15 mouse cellular contexts compared by ENCODE assay signal in genomic region chr5:49990737-49991323, GRCm38 (mm10).
DNase-seq lines count a peak whose midpoint lies in the region; ATAC-seq and TF ChIP-seq lines count a peak whose summit lies in the region.
"Had no signal": no experiment of that assay in that cellular context is flagged by ENCODE, and none has a peak within 500 bp of the region (broad histone marks: within the 10 kb centered on the region; RNA-seq: fewer than 3 reads in every experiment).

No protein-coding gene starts in this region.

- H3K9ac ChIP-seq in midbrain, embryonic 15.5 days = no peak overlapping the region
- H3K9ac ChIP-seq in midbrain, embryonic 16.5 days (ENCODE audit: low read depth, low read length) = no peak overlapping the region
- H3K9ac ChIP-seq in intestine, embryonic 16.5 days (ENCODE audit: low read depth, low read length) = no peak overlapping the region
- H3K9ac ChIP-seq in lung, embryonic 14.5 days = no peak overlapping the region
- H3K9ac ChIP-seq in stomach, embryonic 15.5 days = no peak overlapping the region
- H3K9ac ChIP-seq: hindbrain, embryonic 15.5 days; kidney, embryonic 15.5 days; liver, embryonic 13.5 days had no signal

- no peaks in the 10 kb centered on the region for H3K27me3 ChIP-seq in midbrain, embryonic 15.5 days (replicated peaks)
- no peaks in the 10 kb centered on the region for H3K27me3 ChIP-seq in midbrain, embryonic 16.5 days (ENCODE audit: control insufficient read depth, insufficient read depth, low read depth, low read length)
- no peaks in the 10 kb centered on the region for H3K27me3 ChIP-seq in intestine, embryonic 16.5 days (replicated peaks; ENCODE audit: control insufficient read depth, insufficient read depth, low read length)
- no peaks in the 10 kb centered on the region for H3K27me3 ChIP-seq in lung, embryonic 14.5 days (ENCODE audit: insufficient read depth, low read length)
- no peaks in the 10 kb centered on the region for H3K27me3 ChIP-seq in stomach, embryonic 15.5 days (replicated peaks)
- H3K27me3 ChIP-seq: hindbrain, embryonic 15.5 days; kidney, embryonic 15.5 days; liver, embryonic 13.5 days had no signal

- no peak overlapping the region for H3K4me3 ChIP-seq in midbrain, embryonic 15.5 days
- no peak overlapping the region for H3K4me3 ChIP-seq in midbrain, embryonic 16.5 days (ENCODE audit: low read depth, low read length)
- no peak overlapping the region for H3K4me3 ChIP-seq in intestine, embryonic 16.5 days (ENCODE audit: low read length)
- H3K4me3 ChIP-seq in lung, embryonic 14.5 days (ENCODE audit: low read depth, low read length) = no peak overlapping the region
- no peak overlapping the region for H3K4me3 ChIP-seq in stomach, embryonic 15.5 days (replicated peaks)
- H3K4me3 ChIP-seq: erythroblast, embryonic 14.5 days; hindbrain, embryonic 15.5 days; kidney, embryonic 15.5 days; liver, embryonic 13.5 days; myocyte had no signal

- peak; percentile 25 for DNase-seq in lung, embryonic 14.5 days
- no peak for DNase-seq in left cerebral cortex, adult 9 months (ENCODE audit: low spot score in 2 of 2)
- DNase-seq: adrenal gland, postnatal 25 days; layer of hippocampus, postnatal 36 days; liver, embryonic 13.5 days; right cerebral cortex, postnatal 4 days had no signal

- H3K4me1 ChIP-seq in midbrain, embryonic 15.5 days = peaks cover 10% of the 10 kb centered on the region
- peaks cover 10% of the 10 kb centered on the region for H3K4me1 ChIP-seq in midbrain, embryonic 16.5 days (ENCODE audit: control insufficient read depth, insufficient read depth, low read length)
- peaks cover 7% of the 10 kb centered on the region; the same call in 1 of the 2 replicates for H3K4me1 ChIP-seq in intestine, embryonic 16.5 days (ENCODE audit: control insufficient read depth, insufficient read depth, low read length)
- H3K4me1 ChIP-seq in lung, embryonic 14.5 days (ENCODE audit: insufficient read depth) = no peaks in the 10 kb centered on the region
- 0 out of 2 replicates have a peak, but pooled peaks cover 6% of the 10 kb centered on the region for H3K4me1 ChIP-seq in stomach, embryonic 15.5 days
- H3K4me1 ChIP-seq: kidney, embryonic 15.5 days; liver, embryonic 13.5 days had no signal

- no peak overlapping the region for H3K27ac ChIP-seq in midbrain, embryonic 15.5 days
- no peak overlapping the region for H3K27ac ChIP-seq in midbrain, embryonic 16.5 days (ENCODE audit: low read length)
- H3K27ac ChIP-seq in intestine, embryonic 16.5 days (ENCODE audit: low read length) = peak overlapping the region; percentile 42
- H3K27ac ChIP-seq in lung, embryonic 14.5 days (ENCODE audit: low read depth) = no peak overlapping the region
- H3K27ac ChIP-seq in stomach, embryonic 15.5 days = peak overlapping the region; percentile 52; the same call in 1 of the 2 replicates
- H3K27ac ChIP-seq: hindbrain, embryonic 15.5 days; kidney, embryonic 15.5 days; liver, embryonic 13.5 days had no signal

- H3K36me3 ChIP-seq in midbrain, embryonic 15.5 days (replicated peaks) = no peaks in the 10 kb centered on the region
- no peaks in the 10 kb centered on the region for H3K36me3 ChIP-seq in midbrain, embryonic 16.5 days (ENCODE audit: control insufficient read depth, insufficient read depth, low read length)
- H3K36me3 ChIP-seq in intestine, embryonic 16.5 days (ENCODE audit: control insufficient read depth, insufficient read depth, low read length) = no peaks in the 10 kb centered on the region
- H3K36me3 ChIP-seq in lung, embryonic 14.5 days (ENCODE audit: insufficient read depth) = peaks cover 31% of the 10 kb centered on the region; the same call in 1 of the 2 replicates
- H3K36me3 ChIP-seq in stomach, embryonic 15.5 days = peaks cover 9% of the 10 kb centered on the region; the same call in 1 of the 2 replicates
- H3K36me3 ChIP-seq: hindbrain, embryonic 15.5 days had no signal

- no peaks in the 10 kb centered on the region for H3K9me3 ChIP-seq in midbrain, embryonic 15.5 days
- no peaks in the 10 kb centered on the region for H3K9me3 ChIP-seq in midbrain, embryonic 16.5 days (replicated peaks; ENCODE audit: control insufficient read depth, low read length, poor library complexity, severe bottlenecking)
- no peaks in the 10 kb centered on the region for H3K9me3 ChIP-seq in intestine, embryonic 16.5 days (ENCODE audit: control insufficient read depth, low read length)
- no peaks in the 10 kb centered on the region for H3K9me3 ChIP-seq in lung, embryonic 14.5 days (ENCODE audit: low read depth, low read length)
- H3K9me3 ChIP-seq in stomach, embryonic 15.5 days = no peaks in the 10 kb centered on the region
- H3K9me3 ChIP-seq: hindbrain, embryonic 15.5 days; kidney, embryonic 15.5 days; liver, embryonic 13.5 days had no signal

- TF ChIP-seq CTCF in lung, embryonic 14.5 days (IDR thresholded peaks at IDR 0.05; ENCODE audit: low read depth) = no peak

- no peak overlapping the region for H3K4me2 ChIP-seq in midbrain, embryonic 15.5 days
- no peak overlapping the region for H3K4me2 ChIP-seq in midbrain, embryonic 16.5 days (ENCODE audit: low read length)
- 0 out of 2 replicates have a peak overlapping the region, but pooled peaks have one; percentile 11 for H3K4me2 ChIP-seq in intestine, embryonic 16.5 days (ENCODE audit: low read depth, low read length)
- no peak overlapping the region for H3K4me2 ChIP-seq in lung, embryonic 14.5 days
- H3K4me2 ChIP-seq in stomach, embryonic 15.5 days = no peak overlapping the region
- H3K4me2 ChIP-seq: hindbrain, embryonic 15.5 days; kidney, embryonic 15.5 days; liver, embryonic 13.5 days had no signal

- WGBS in midbrain, embryonic 15.5 days = 83% methylated on average over 8 of the region's 8 CpGs
- WGBS in midbrain, embryonic 16.5 days = 85% methylated on average over 8 of the region's 8 CpGs
- 67% methylated on average over 8 of the region's 8 CpGs for WGBS in intestine, embryonic 16.5 days
- 62% methylated on average over 8 of the region's 8 CpGs for WGBS in lung, embryonic 14.5 days
- WGBS in stomach, embryonic 15.5 days = 68% methylated on average over 8 of the region's 8 CpGs

- ATAC-seq in midbrain, embryonic 15.5 days (replicated peaks) = 0 out of 2 replicates have a peak, but pooled peaks have one; percentile 31
- ATAC-seq in midbrain, embryonic 16.5 days = no peak
- ATAC-seq in intestine, embryonic 16.5 days = peak; percentile 99
- peak; percentile 73 for ATAC-seq in lung, embryonic 14.5 days (ENCODE audit: insufficient read depth)
- peak; percentile 96 for ATAC-seq in stomach, embryonic 15.5 days (ENCODE audit: insufficient read depth, low FRiP score, low read depth)
- no peak for ATAC-seq in CD4-positive, CD25-positive, alpha-beta regulatory T cell, adult 4 months

Comparison
In these comparisons a context has a peak if more than half of its experiments do, and no peak if none do; other contexts are left out.
1. ATAC-seq: peak in midbrain, embryonic 15.5 days (single experiment), intestine, embryonic 16.5 days (single experiment), lung, embryonic 14.5 days (single experiment) and stomach, embryonic 15.5 days (single experiment); none in midbrain, embryonic 16.5 days (single experiment) and CD4-positive, CD25-positive, alpha-beta regulatory T cell, adult 4 months (single experiment).
2. H3K27ac ChIP-seq: peak in intestine, embryonic 16.5 days (single experiment) and stomach, embryonic 15.5 days (single experiment); none in midbrain, embryonic 15.5 days (single experiment), midbrain, embryonic 16.5 days (single experiment) and lung, embryonic 14.5 days (single experiment).